Mouse (Mus musculus) gastrocnemius, adult 18-20 months (tissue): ENCODE measurements at regions not wholly inside any gene's neighbourhood (a gene's known extent, or its start where the extent isn't known, plus 50 kb on each side); places are given as distances from the start of the nearest gene placed in this dataset.

ENCODE experiments used
- DNase-seq: peaks from one replicate; pipeline ENCODE4 v3.0.0; 2021; ENCODE audit warnings: low spot score

DNA sequence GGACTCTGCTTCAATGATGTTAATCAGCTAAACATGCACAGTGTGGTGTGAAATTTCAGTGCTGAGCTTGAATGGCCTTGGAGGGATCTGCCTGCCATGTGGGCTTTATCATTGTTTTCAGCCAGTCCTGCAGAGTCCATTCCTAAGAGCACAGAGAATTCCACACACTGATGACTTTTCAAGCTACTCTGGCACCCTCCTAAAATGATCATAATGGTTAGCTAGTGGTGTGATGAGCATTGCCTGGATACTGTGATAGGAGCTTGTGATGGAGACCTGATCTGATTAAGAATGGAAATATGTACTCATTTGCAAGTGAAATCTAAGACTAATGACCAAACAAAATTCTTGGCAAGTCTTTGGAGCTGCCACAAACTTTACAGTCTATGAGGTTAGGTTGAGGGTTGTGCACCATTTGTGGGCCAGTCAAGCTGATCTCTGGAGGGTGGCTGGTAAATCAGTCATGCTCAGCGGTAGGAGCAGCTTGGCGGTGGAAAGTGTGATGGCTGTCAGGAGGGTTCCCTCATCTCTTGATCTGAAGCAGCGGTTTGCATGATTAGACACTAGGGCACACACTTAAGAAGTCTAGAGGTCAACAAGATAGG lies 91.0 kb upstream of the Cep162 start:
- no peak for DNase-seq

DNA sequence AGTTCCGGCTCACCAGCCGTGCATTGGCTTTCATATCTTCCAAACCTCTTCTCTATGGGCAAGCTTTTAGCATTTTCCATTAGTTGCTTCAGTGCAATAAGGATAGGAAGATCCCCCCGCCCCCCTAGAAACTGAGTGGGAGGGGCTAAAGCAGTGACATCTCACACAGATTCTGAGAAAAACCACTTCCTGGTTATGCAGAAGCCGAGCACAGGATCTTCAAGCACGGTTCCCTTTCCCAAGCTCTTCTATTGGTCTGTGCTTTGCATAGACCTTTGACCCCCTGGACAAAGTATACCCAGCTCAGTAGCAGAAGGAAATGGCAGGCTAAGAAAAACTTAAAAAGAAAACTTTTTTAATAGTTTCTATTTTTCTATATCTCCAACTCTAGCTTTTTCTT lies 86.1 kb upstream of the Cep162 start:
- DNase-seq: no peak

- DNase-seq: no peak
Measured at GRCm38 (mm10) chr9:87326374-87327295, 71.3 kb upstream of the Cep162 start.

- DNase-seq: no peak
Measured at GRCm38 (mm10) chr9:87323690-87324089, 68.4 kb upstream of the Cep162 start.

DNA sequence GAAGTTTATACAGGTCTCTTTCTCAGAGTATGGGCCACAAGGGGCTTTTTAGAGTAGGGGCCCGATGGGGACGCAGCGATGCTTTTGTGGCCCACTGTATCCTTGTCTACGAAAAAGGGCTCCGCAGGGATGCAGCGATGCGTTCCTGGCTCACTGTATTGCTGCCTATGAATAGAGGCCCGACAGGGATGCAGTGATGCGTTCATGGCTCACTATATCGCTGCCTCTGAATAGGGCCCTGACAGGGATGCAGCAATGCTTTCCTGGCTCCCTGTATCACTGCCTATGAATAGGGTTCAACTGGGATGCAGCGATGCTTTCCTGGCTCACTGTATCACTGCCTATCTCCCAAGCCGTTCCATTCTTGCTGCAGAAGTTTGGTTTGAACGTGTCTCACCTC lies 65.4 kb upstream of the Cep162 start:
- DNase-seq: no peak

- DNase-seq: no peak
Measured at GRCm38 (mm10) chr9:87318767-87319166, 63.4 kb upstream of the Cep162 start.

DNA sequence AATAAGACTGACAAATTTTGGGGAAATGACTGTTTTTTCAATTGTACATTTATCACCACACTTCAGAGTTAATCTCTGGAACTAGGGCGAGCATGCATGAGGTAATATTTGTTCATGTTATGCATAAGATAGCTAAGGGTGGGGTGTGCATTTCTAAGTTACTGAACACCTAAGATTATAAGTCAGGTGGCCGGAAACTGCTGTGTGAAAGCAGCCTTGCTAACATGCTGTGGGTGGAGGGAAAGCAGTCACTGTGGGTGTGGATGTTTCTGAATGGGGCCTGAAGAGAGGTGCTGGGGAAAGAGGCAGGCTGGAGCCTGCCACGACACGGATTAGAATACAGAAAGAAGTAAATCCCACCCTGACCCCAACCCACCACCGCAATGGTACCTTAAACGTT lies 54.8 kb upstream of the Cep162 start:
- no peak for DNase-seq
